Mouse (Mus musculus): ENCODE measurements around the gene Qrich2. TPM values are rescaled to one million over a fixed set of nuclear protein-coding genes. Genes with fewer than 3 reads are reported as not detected.
"Not testable (repeated sequence)": the region's sequence is repeated elsewhere in the genome, so short reads cannot be mapped to it uniquely, and the experiment has no call there.

Gene Qrich2
- polyA plus RNA-seq, 1 experiment from 2014 or later, result 0.08 TPM

- Histone ChIP-seq H3K36me3 (ENCODE audit: control insufficient read depth, insufficient read depth, low read length) (no peaks in the 10 kb centered on the region), H3K4me2 (ENCODE audit: low read length) (no peak overlapping the region), H3K9me3 (replicated peaks; ENCODE audit: control insufficient read depth, low read length, poor library complexity, severe bottlenecking) (no peaks in the 10 kb centered on the region), H3K4me3 (ENCODE audit: low read depth, low read length) (no peak overlapping the region), H3K27ac (ENCODE audit: low read length) (no peak overlapping the region), H3K9ac (ENCODE audit: low read depth, low read length) (no peak overlapping the region), H3K27me3 (ENCODE audit: control insufficient read depth, insufficient read depth, low read depth, low read length) (no peaks in the 10 kb centered on the region), H3K4me1 (ENCODE audit: control insufficient read depth, insufficient read depth, low read length) (no peaks in the 10 kb centered on the region)
- no peak for ATAC-seq
- 87% methylated on average over 17 of the region's 17 CpGs for WGBS
These were observed 38.5 kb upstream of the Qrich2 start for GRCm38 (mm10) chr11:116504516-116504915.

GRCm38 (mm10) chr11:116501005-116501746 lies 35.1 kb upstream of the Qrich2 start:
- no peaks in the 10 kb centered on the region for H3K36me3 ChIP-seq (ENCODE audit: control insufficient read depth, insufficient read depth, low read length)
- no peak overlapping the region for H3K4me2 ChIP-seq (ENCODE audit: low read length)
- no peak overlapping the region for H3K4me3 ChIP-seq (ENCODE audit: low read depth, low read length)
- no peaks in the 10 kb centered on the region for H3K9me3 ChIP-seq (replicated peaks; ENCODE audit: control insufficient read depth, low read length, poor library complexity, severe bottlenecking)
- ATAC-seq, result no peak
- no peaks in the 10 kb centered on the region for H3K4me1 ChIP-seq (ENCODE audit: control insufficient read depth, insufficient read depth, low read length)
- H3K27ac ChIP-seq (ENCODE audit: low read length), result no peak overlapping the region
- H3K9ac ChIP-seq (ENCODE audit: low read depth, low read length), result 0 out of 2 replicates have a peak overlapping the region, but pooled peaks have one; percentile 4
- no peaks in the 10 kb centered on the region for H3K27me3 ChIP-seq (ENCODE audit: control insufficient read depth, insufficient read depth, low read depth, low read length)
- WGBS, result 26% methylated on average over 7 of the region's 7 CpGs

- H3K9ac ChIP-seq (ENCODE audit: low read depth, low read length), result no peak overlapping the region
- no peaks in the 10 kb centered on the region for H3K9me3 ChIP-seq (replicated peaks; ENCODE audit: control insufficient read depth, low read length, poor library complexity, severe bottlenecking)
- no peak overlapping the region for H3K4me2 ChIP-seq (ENCODE audit: low read length)
- H3K36me3 ChIP-seq (ENCODE audit: control insufficient read depth, insufficient read depth, low read length), result no peaks in the 10 kb centered on the region
- no peak overlapping the region for H3K27ac ChIP-seq (ENCODE audit: low read length)
- no peak overlapping the region for H3K4me3 ChIP-seq (ENCODE audit: low read depth, low read length)
- H3K4me1 ChIP-seq (ENCODE audit: control insufficient read depth, insufficient read depth, low read length), result 0 out of 2 replicates have a peak, but pooled peaks cover 2% of the 10 kb centered on the region
- WGBS, result 49% methylated on average over 6 of the region's 6 CpGs
- no peak for ATAC-seq
- no peaks in the 10 kb centered on the region for H3K27me3 ChIP-seq (ENCODE audit: control insufficient read depth, insufficient read depth, low read depth, low read length)
These were observed 33.0 kb upstream of the Qrich2 start for GRCm38 (mm10) chr11:116499018-116499417.

- no peaks in the 10 kb centered on the region for H3K9me3 ChIP-seq (replicated peaks; ENCODE audit: control insufficient read depth, low read length, poor library complexity, severe bottlenecking)
- peak overlapping the region; percentile 45 for H3K4me2 ChIP-seq (ENCODE audit: low read length)
- H3K4me3 ChIP-seq (ENCODE audit: low read depth, low read length), result peak overlapping the region; percentile 21; the same call in 1 of the 2 replicates
- 0 out of 2 replicates have a peak, but pooled peaks cover 2% of the 10 kb centered on the region for H3K4me1 ChIP-seq (ENCODE audit: control insufficient read depth, insufficient read depth, low read length)
- H3K27ac ChIP-seq (ENCODE audit: low read length), result no peak overlapping the region
- H3K27me3 ChIP-seq (ENCODE audit: control insufficient read depth, insufficient read depth, low read depth, low read length), result no peaks in the 10 kb centered on the region
- H3K9ac ChIP-seq (ENCODE audit: low read depth, low read length), result peak overlapping the region; percentile 15; the same call in 1 of the 2 replicates
- no peaks in the 10 kb centered on the region for H3K36me3 ChIP-seq (ENCODE audit: control insufficient read depth, insufficient read depth, low read length)
- WGBS, result 29% methylated on average over 32 of the region's 34 CpGs
- no peak for ATAC-seq
These were observed 32.6 kb upstream of the Qrich2 start for GRCm38 (mm10) chr11:116498596-116498995.

GRCm38 (mm10) chr11:116497313-116497712 lies 31.3 kb upstream of the Qrich2 start:
- Histone ChIP-seq H3K27me3 (ENCODE audit: control insufficient read depth, insufficient read depth, low read depth, low read length) (no peaks in the 10 kb centered on the region), H3K9ac (ENCODE audit: low read depth, low read length) (no peak overlapping the region), H3K36me3 (ENCODE audit: control insufficient read depth, insufficient read depth, low read length) (no peaks in the 10 kb centered on the region), H3K4me3 (ENCODE audit: low read depth, low read length) (no peak overlapping the region), H3K27ac (ENCODE audit: low read length) (no peak overlapping the region), H3K4me2 (ENCODE audit: low read length) (no peak overlapping the region), H3K9me3 (replicated peaks; ENCODE audit: control insufficient read depth, low read length, poor library complexity, severe bottlenecking) (no peaks in the 10 kb centered on the region), H3K4me1 (ENCODE audit: control insufficient read depth, insufficient read depth, low read length) (0 out of 2 replicates have a peak, but pooled peaks cover 2% of the 10 kb centered on the region)
- 89% methylated on average over 4 of the region's 4 CpGs for WGBS
- no peak for ATAC-seq

GRCm38 (mm10) chr11:116494474-116495174 lies 28.6 kb upstream of the Qrich2 start:
- Histone ChIP-seq H3K9ac (ENCODE audit: low read depth, low read length) (no peak overlapping the region), H3K36me3 (ENCODE audit: control insufficient read depth, insufficient read depth, low read length) (no peaks in the 10 kb centered on the region), H3K4me1 (ENCODE audit: control insufficient read depth, insufficient read depth, low read length) (peaks cover 6% of the 10 kb centered on the region), H3K4me3 (ENCODE audit: low read depth, low read length) (no peak overlapping the region), H3K4me2 (ENCODE audit: low read length) (no peak overlapping the region), H3K27ac (ENCODE audit: low read length) (no peak overlapping the region), H3K9me3 (replicated peaks; ENCODE audit: control insufficient read depth, low read length, poor library complexity, severe bottlenecking) (no peaks in the 10 kb centered on the region), H3K27me3 (ENCODE audit: control insufficient read depth, insufficient read depth, low read depth, low read length) (no peaks in the 10 kb centered on the region)
- ATAC-seq, result no peak
- WGBS, result 45% methylated on average over 13 of the region's 13 CpGs

GRCm38 (mm10) chr11:116493795-116494252 lies 27.8 kb upstream of the Qrich2 start, which contains the start of gene Prpsap1:
Gene Prpsap1 (minus strand): TSS chr11:116494202.
- Histone ChIP-seq H3K27ac (ENCODE audit: low read length) (no peak within 1 kb of the TSS), H3K36me3 (ENCODE audit: control insufficient read depth, insufficient read depth, low read length) (no peaks in the 10 kb centered on the region), H3K9ac (ENCODE audit: low read depth, low read length) (no peak within 1 kb of the TSS), H3K9me3 (replicated peaks; ENCODE audit: control insufficient read depth, low read length, poor library complexity, severe bottlenecking) (no peaks in the 10 kb centered on the region), H3K4me2 (ENCODE audit: low read length) (no peak within 1 kb of the TSS), H3K27me3 (ENCODE audit: control insufficient read depth, insufficient read depth, low read depth, low read length) (no peaks in the 10 kb centered on the region), H3K4me1 (ENCODE audit: control insufficient read depth, insufficient read depth, low read length) (peaks cover 10% of the 10 kb centered on the region), H3K4me3 (ENCODE audit: low read depth, low read length) (no peak within 1 kb of the TSS)
- WGBS, result 27% methylated on average over 4 of the region's 4 CpGs
- no peak for ATAC-seq

- no peak for ATAC-seq
- 87% methylated on average over 5 of the region's 5 CpGs for WGBS
- Histone ChIP-seq H3K27ac (ENCODE audit: low read length) (no peak overlapping the region), H3K4me1 (ENCODE audit: control insufficient read depth, insufficient read depth, low read length) (peaks cover 12% of the 10 kb centered on the region), H3K36me3 (ENCODE audit: control insufficient read depth, insufficient read depth, low read length) (no peaks in the 10 kb centered on the region), H3K4me3 (ENCODE audit: low read depth, low read length) (no peak overlapping the region), H3K9ac (ENCODE audit: low read depth, low read length) (no peak overlapping the region), H3K27me3 (ENCODE audit: control insufficient read depth, insufficient read depth, low read depth, low read length) (no peaks in the 10 kb centered on the region), H3K4me2 (ENCODE audit: low read length) (no peak overlapping the region), H3K9me3 (replicated peaks; ENCODE audit: control insufficient read depth, low read length, poor library complexity, severe bottlenecking) (no peaks in the 10 kb centered on the region)
These were observed 27.1 kb upstream of the Qrich2 start for GRCm38 (mm10) chr11:116493191-116493590.

- not testable (repeated sequence) for H3K4me3 ChIP-seq (ENCODE audit: low read depth, low read length)
These were observed 26.5 kb upstream of the Qrich2 start for GRCm38 (mm10) chr11:116492507-116492906.

More at GRCm38 (mm10) chr11:116492507-116492906, 26.5 kb upstream of the Qrich2 start:
- H3K9ac ChIP-seq (ENCODE audit: low read depth, low read length); H3K36me3 ChIP-seq (ENCODE audit: control insufficient read depth, insufficient read depth, low read length); ATAC-seq; H3K9me3 ChIP-seq (replicated peaks; ENCODE audit: control insufficient read depth, low read length, poor library complexity, severe bottlenecking); H3K27me3 ChIP-seq (ENCODE audit: control insufficient read depth, insufficient read depth, low read depth, low read length); H3K27ac ChIP-seq (ENCODE audit: low read length); H3K4me2 ChIP-seq (ENCODE audit: low read length): not testable (repeated sequence)
- H3K4me1 ChIP-seq (ENCODE audit: control insufficient read depth, insufficient read depth, low read length), result peaks cover 12% of the 10 kb centered on the region
- WGBS, result 92% methylated on average over 1 of the region's 1 CpGs
